Mouse (Mus musculus) C2C12 (cell line): ENCODE measurements around the gene Gm48552.

ENCODE experiments used
- CEBPB ChIP-seq: IDR thresholded peaks from one replicate; pipeline ENCODE4 v1.6.1; 2011; ENCODE audit warnings: low read depth, mild to moderate bottlenecking, control low read depth, moderate library complexity
- CTCF ChIP-seq: IDR thresholded peaks from one replicate; pipeline ENCODE4 v1.5.1; 2011; ENCODE audit not compliant: control insufficient read depth, insufficient read depth, insufficient read length
- FOSL1 ChIP-seq: IDR thresholded peaks from one replicate; pipeline ENCODE4 v1.8.0; 2011; ENCODE audit warnings: mild to moderate bottlenecking, low read length; ENCODE audit not compliant: poor library complexity, insufficient read depth, severe bottlenecking
- MAX ChIP-seq: IDR thresholded peaks from one replicate; pipeline ENCODE4 v1.6.1; 2011; ENCODE audit warnings: mild to moderate bottlenecking, control low read depth
- MYOG ChIP-seq: IDR thresholded peaks from one replicate; pipeline ENCODE4 v1.6.1; 2011; ENCODE audit not compliant: control insufficient read depth, insufficient read length; ENCODE audit errors: extremely low read depth

DNA sequence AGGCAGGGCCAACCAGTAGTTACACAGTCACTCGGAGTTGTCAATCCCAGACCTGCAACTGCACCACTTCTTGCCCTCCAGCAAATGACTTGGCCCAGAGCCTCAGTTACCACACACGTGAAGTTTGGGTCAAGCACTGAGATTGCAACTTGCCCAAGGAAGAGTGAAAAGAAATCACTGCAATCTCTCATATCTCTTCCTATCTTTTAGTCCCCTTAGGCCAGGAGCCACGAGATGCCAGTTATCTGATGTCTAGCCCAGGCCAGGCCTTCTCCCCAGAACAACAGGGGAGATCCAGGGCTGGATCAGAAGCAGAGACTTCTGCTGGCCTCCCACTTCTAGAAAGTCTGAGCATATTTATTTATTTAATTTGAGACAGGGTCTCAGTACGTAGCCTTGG lies 33.3 kb upstream of the Gm48552 start:
- TF ChIP-seq FOSL1 (no peak), CTCF (no peak), MAX (no peak), MYOG (no peak), CEBPB (no peak)
